Mouse (Mus musculus) cerebellum, adult 8-10 months (tissue): ENCODE measurements around the gene Sac3d1.
A peak's percentile ranks its signal among the peaks of the same experiment; 100 is the strongest.

Experiments
- DNase-seq: peaks from one replicate; pipeline ENCODE4 v3.0.0; 2022

Sac3d1 gene

GRCm38 (mm10) chr19:6118677-6119185, 281 bp upstream of the Sac3d1 start:
- DNase-seq: no peak

DNA sequence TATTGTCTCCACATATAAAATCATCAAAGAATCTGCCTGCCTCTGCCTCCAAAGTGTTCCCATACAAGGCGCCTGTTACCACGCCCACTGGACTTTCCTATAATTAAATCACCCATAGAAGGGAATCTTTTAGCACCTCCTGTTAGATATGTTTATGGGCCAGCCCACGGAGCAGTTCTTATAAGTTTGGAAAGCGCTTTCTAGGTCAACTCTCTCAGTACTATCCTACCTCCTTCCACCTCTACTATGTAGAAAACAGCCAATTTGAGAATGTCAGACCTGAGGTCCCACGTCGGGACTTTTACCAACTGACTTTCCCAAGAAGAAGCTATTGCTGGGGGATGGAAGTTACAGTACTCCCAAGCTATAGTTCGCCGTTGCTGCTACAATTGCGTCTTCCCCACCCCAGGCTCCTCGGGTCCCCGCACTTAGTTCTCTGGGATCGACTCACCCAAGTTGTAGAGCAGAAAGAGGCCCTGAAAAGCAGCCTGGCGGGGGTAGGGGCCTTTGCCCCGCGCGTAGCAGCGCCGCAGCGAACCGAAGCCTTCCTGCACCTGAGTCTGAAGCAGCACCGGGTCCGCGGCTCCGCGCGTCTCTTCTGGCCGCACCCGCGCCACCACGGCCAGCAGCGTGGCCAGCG, 984 bp downstream of the Sac3d1 start:
- no peak for DNase-seq

- no peak for DNase-seq
Measured at GRCm38 (mm10) chr19:6116113-6116850, 2.2 kb downstream of the Sac3d1 start.

DNA sequence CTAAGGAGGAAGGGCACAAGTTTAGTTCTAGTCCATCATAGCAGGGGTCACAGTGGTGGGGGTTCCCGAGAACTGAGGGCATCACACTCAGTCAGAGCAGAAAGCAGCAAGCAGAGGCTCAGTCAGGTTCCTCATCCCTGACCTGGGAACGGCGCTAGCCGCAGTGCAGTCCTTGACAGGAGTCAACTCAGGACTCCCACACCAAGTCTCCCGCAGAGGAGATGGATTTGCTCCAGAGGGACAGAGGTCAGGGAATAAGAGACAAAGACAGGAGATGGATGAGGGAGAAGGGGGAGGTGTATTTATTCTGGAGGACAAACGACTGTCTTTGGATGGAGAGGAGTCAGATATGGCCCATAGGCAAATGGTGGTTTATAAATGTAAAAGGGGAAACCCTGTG, 5.3 kb downstream of the Sac3d1 start:
- no peak for DNase-seq

DNA sequence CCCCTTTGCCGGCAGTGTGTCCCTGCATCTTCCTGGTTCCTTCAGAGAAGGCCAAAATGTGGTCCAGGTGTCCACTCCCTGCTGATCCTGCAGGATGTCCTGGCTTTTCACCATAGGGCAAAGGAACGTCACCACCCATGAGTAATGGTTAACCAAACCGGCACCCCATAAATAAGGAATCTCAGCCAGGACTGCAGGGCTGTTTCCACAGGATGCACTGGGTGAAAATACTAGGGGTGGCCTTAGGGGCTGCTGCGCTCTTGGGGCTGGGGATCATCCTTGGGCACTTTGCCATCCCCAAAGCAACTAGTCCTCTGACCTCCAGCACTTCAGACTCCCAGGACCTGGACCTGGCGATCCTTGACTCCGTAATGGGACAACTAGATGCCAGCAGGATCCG, 12.9 kb downstream of the Sac3d1 start, which contains the start of gene Naaladl1:
TSS of gene Naaladl1 (plus strand) at position 197 of the 400 bp plus-strand sequence.
- no peak for DNase-seq

DNA sequence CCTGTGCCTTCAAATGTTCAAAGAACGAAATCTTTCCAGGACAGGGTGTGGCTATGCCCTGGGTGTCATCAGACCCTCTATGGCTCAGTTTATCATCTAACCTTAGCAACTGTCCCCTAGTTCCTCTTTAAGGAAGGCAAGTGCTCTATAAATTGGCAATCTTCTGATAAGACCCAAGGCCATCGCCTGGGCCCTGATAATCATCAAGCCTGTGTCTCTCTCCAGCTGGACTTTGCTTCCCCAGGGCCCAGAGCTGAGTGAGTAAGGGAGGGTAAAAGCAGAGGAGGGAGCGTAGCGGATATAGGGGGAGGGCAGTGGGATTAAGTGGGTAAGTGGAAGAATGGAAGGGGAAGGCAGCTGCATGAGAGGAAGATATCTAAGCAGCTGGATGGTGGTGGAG, 14.0 kb downstream of the Sac3d1 start:
- DNase-seq: no peak

- DNase-seq: no peak
Measured at GRCm38 (mm10) chr19:6102169-6102853, 16.1 kb downstream of the Sac3d1 start.

DNA sequence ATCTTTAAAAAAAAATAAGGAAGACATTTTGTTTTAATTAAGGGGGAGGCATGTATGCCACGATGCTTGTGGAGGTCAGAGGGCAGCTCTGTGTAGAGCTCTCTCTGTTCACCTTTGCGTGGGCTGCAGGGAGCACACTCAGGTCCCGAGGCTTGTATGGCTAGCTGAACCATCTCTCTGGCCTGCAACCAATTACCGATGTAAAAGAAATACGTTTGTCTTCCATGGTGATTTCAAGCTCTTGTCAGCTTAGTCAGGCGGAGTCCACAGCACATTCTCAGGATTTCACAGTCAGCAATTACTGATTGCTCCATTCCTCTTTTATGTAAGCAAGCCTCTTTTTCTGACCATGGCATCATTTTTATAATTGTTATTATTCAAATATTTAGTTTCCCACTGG, 17.3 kb downstream of the Sac3d1 start:
- DNase-seq: no peak

DNA sequence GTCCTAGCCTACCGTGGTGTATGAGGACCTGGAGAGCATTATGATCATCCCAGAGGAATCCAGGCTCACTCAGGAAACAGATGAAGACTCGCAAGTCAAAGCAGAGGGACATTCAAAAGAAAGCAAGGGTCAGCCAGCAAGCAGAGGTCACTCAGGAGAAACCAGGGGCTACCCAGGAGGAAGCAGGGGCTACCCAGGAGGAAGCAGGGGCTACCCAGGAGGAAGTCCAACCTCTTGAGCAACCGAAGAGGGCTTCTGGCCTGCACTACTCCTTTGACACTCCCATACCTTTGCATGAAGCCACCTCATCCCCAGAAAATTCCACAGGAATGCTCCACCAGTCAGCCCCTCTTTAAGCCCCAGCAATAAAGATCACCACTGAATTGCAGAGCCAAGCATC, 20.6 kb downstream of the Sac3d1 start:
- DNase-seq: no peak

DNA sequence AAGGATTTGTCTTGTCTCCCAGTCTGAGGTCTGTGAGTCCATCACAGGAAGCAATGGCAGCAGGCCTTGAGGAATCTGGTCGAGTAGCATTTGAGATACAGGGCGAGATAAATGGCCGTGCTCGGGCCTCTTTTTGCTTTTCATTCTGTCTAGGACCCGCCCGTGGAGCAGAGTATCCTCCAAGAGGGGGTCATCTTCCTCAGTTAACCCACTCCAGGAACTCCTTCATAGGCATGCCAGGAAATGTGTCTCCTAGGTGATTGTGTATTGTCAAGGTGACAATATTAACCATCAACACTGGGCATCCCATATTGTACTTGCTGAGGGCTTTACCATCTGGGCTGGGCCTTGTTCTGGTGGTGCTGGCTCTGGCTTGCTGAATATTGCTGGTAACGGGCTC, 24.3 kb downstream of the Sac3d1 start, which contains the start of gene AC131692.1:
TSS of gene AC131692.1 (plus strand) at position 301 of the 400 bp plus-strand sequence.
- no peak for DNase-seq

- DNase-seq: no peak
Measured at GRCm38 (mm10) chr19:6088841-6089240, 29.6 kb downstream of the Sac3d1 start.

DNA sequence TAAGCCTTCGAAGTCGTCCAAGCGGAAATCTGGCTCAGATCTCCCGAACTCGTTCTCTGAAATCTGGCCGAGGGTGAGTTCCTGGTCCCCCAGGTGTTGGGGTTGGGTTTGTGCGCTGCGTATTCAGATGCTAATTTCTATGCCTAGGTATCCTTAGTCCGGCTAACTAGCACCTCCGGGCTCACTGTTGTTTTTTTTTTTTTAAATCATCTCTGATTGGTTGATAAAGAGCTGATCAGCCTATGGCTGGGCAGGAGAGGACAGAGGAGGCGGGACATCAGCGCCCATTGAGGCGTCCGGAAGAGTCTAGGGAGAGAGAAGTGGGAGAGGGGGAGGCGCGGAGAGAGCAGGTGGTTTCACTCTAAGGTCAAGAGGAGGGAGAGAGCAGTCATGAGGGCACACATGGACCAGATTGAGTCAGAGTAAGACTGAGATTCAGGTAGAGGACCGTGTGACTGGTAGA, 33.0 kb downstream of the Sac3d1 start:
- no peak for DNase-seq

DNA sequence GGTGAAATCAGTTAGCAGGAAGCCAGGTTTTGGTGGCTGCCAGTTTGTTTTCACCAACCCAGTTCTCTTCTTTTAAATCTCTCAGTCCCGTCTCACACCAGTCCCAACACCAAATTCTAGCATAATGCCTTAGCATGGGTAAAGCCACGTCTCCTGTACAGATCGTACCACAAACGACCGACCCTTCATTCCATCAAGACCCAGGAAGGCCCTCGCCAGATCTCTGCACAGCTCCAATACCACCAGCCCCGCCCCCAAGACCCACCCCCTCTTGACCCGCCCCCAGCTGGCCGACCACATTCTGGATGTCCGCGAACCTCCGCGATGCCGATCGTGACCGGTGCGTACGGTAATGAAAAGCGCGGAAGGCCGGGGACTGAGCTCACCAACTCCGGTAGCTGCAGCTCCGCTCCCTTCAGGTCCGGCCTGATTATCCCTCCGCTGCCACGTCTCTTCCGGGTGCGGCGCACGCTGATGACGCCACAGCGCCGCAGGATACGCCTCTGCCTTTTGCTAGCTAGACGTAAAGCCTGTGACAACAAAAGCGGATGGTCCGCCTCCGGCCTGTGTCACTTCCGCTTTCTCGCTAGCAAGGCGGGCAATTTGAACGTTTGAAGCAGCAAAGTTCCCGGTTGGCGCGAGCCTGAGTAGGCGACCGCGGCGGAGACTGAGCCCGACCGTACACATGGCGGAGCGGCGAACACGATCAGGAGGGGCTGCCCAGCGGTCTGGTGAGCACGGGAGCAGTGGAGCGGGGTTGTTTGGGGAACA, 33.8 kb downstream of the Sac3d1 start, which contains the start of the genes Zfpl1 and Cdca5:
TSS of gene Zfpl1 (minus strand) at position 479 of the 771 bp plus-strand sequence.
TSS of gene Cdca5 (plus strand) at position 506 of the 771 bp plus-strand sequence.
- DNase-seq: peak; percentile 96

DNA sequence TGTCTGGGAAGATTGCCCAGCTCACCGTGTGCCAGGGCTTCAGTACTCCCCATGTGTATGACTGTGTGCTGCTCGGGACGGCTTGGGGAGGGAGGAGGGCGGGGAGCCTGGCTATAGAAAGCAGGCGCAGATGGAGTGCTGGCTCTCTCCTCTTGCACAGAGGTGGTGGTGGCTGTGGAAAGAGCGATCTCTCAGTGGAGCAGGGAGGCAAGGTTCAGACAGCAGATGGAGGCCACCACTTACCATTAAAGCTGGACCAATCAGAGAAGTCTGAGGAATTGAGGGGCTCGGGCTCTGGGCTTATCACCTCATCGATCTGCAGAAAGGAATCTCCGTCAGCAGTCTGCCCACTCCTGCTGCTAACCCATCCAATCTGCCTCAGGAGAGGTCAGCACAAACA, 36.3 kb downstream of the Sac3d1 start, which contains the start of gene Gm28374:
TSS of gene Gm28374 (minus strand) at position 101 of the 400 bp plus-strand sequence.
- DNase-seq: no peak

GRCm38 (mm10) chr19:6079983-6080480, 38.4 kb downstream of the Sac3d1 start, which contains the start of gene Tmem262:
Tmem262 (plus strand) TSS chr19:6080033.
- DNase-seq: no peak

- peak; percentile 84 for DNase-seq
Measured at GRCm38 (mm10) chr19:6076564-6077393, 41.7 kb downstream of the Sac3d1 start, which contains the start of gene Vps51. Vps51 (minus strand) TSS chr19:6077231.

DNA sequence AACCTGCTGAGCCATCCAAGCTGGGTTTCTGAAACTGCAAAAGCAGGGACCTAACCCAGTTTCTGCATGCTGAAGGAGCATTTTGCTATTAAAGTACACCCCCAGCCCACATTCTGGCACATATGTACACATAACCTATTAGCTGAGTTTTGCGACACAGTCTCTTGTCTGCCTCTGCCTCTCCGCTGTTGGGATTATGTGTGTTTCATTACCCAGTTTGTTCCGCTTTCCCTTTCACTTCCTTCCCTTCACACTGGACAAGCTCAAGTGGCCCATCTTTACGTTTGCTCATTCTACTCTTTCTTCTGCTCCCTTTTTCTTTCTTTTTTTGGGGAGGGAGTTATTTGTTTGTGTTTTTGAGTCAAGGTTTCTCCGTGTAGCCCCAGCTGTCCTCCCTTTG, 44.6 kb downstream of the Sac3d1 start:
- no peak for DNase-seq

DNA sequence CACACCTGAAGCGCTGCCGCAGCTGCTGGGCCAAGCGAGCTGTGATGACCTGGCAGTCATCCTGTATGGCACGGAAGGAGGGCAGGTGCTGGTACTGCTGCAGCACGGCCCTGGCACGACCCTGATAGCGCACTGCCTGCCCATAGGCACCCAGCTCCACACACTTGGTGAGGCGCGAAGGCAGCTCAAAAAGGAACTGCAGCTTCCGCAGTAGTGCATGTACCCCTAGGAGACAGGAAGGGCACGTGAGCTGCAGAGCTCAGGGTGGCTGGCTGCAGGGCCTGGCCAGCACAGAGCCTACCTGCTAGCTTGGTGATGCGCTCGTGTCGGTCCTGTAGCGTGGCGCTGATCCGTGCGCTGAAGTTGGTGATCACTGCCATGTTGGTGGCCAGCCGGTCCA, 47.2 kb downstream of the Sac3d1 start:
- DNase-seq: peak; percentile 9

- DNase-seq: no peak
Measured at GRCm38 (mm10) chr19:6070571-6071250, 47.7 kb downstream of the Sac3d1 start.

GRCm38 (mm10) chr19:6069851-6070250, 48.6 kb downstream of the Sac3d1 start:
- DNase-seq: no peak
